Mouse (Mus musculus) bone marrow, adult 2 months (tissue): ENCODE data around the gene Eipr1.

ENCODE experiments used
- CTCF ChIP-seq: fragments of 200-500 bp; IDR thresholded peaks from 2 replicates; pipeline ENCODE4 v1.5.1; 2011; ENCODE audit warnings: low read length, control low read depth; ENCODE audit not compliant: control insufficient read depth, insufficient read depth
- POLR2A ChIP-seq: fragments of 200-500 bp; IDR thresholded peaks from 2 replicates; pipeline ENCODE4 v1.6.1; 2011; ENCODE audit warnings: low read depth, mild to moderate bottlenecking, control low read depth, low read length, borderline replicate concordance; ENCODE audit not compliant: control insufficient read depth

DNA sequence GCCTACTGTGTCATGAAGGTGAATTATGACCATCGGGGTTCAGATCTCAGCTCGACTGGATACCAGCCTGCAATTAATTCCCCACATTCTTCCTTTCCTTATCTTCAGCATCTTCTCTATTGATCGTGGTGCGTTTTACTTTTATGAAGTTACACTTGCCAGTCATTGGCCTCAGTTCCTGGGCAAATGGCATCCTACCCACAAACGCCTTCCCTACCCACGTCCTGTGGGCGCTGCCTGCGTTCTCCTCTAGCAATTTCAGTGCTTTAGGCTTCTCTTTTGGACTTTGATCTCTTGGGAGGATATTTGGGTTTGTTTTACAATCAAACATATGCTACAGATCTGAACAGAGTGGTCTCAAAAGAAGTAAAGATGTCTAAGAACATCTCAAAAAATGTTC, 94.2 kb downstream of the Eipr1 start:
- no peak for TF ChIP-seq POLR2A
- TF ChIP-seq CTCF, result no peak
